Mouse (Mus musculus): ENCODE results near the gene Rwdd2b. TPM values are rescaled to one million over a fixed set of nuclear protein-coding genes. Genes with fewer than 3 reads are reported as not detected.
A peak's percentile ranks its signal among the peaks of the same experiment; 100 is the strongest.

Rwdd2b gene
- polyA plus RNA-seq, 1 experiment from 2014 or later, result 15.2 TPM

DNA sequence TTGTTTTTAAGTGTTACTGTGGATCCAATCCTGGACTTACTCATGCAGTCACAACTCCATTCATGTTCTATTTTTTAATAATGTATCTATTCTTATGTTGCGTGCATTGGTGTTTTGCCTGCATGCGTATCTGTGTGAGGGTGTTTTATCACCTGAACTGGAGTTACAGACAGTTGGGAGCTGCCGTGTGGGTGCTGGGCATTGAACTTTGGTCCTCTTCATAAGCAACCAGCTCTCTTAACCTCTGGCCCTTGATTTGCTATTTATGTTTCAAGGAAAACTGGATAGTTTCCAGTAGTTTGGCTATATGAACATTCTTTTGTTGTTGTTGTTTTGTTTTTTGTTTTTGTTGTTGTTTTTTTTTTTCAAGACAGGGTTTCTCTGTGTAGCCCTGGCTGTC lies 5.2 kb upstream of the Rwdd2b start:
- Histone ChIP-seq H3K36me3 (ENCODE audit: control insufficient read depth, insufficient read depth, low read length) (no peaks in the 10 kb centered on the region), H3K27me3 (replicated peaks; ENCODE audit: control insufficient read depth, insufficient read depth, low read length) (no peaks in the 10 kb centered on the region), H3K9me3 (ENCODE audit: control insufficient read depth, low read length) (no peaks in the 10 kb centered on the region), H3K27ac (ENCODE audit: low read length) (no peak overlapping the region), H3K4me2 (ENCODE audit: low read depth, low read length) (no peak overlapping the region), H3K9ac (ENCODE audit: low read depth, low read length) (no peak overlapping the region), H3K4me1 (ENCODE audit: control insufficient read depth, insufficient read depth, low read length) (peaks cover 9% of the 10 kb centered on the region), H3K4me3 (ENCODE audit: low read length) (no peak overlapping the region)
- ATAC-seq, result no peak
- WGBS, result 86% methylated on average over 3 of the region's 3 CpGs

DNA sequence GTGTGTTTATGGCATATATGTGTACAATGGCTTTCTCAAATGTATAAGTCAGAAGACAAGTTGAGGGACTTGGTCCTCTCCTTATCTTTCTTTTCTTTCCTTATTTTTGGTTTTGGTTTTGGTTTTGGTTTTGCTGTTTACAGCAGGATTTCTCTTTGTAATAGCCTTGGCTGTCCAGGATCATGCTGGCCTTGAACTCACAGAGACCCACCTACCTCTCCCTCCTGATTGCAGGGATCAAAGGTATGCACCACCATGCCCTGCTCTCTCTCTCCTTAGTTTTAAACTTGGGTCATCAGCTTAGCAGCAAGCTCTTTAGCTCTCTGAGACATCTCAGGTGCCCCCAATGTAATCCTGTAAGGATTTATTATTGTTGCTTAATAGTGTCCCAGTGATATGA lies 4.7 kb upstream of the Rwdd2b start:
- Histone ChIP-seq H3K36me3 (ENCODE audit: control insufficient read depth, insufficient read depth, low read length) (no peaks in the 10 kb centered on the region), H3K27ac (ENCODE audit: low read length) (no peak overlapping the region), H3K4me1 (ENCODE audit: control insufficient read depth, insufficient read depth, low read length) (peaks cover 9% of the 10 kb centered on the region), H3K9ac (ENCODE audit: low read depth, low read length) (no peak overlapping the region), H3K9me3 (ENCODE audit: control insufficient read depth, low read length) (no peaks in the 10 kb centered on the region), H3K4me2 (ENCODE audit: low read depth, low read length) (no peak overlapping the region), H3K27me3 (replicated peaks; ENCODE audit: control insufficient read depth, insufficient read depth, low read length) (no peaks in the 10 kb centered on the region), H3K4me3 (ENCODE audit: low read length) (no peak overlapping the region)
- no peak for ATAC-seq

DNA sequence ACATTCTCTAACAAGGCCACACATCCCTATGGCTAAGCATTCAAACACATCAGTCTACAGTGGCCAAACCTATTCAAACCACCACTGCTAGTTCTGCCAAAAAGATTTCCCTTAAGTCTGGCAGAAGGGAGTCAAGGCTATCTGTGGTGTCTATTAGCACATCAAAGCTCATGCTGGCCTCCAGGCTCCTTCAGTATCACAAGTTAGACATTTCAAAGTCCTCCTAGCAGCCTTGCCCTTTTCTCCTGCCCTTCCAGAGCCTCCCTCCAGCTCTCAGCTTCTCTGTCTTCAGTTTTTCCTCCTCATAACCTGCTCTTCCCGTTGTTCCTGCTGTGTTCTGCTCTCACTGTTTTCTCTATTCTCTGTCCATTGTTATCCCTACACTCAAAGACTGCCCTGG lies 3.7 kb upstream of the Rwdd2b start:
- Histone ChIP-seq H3K36me3 (ENCODE audit: control insufficient read depth, insufficient read depth, low read length) (no peaks in the 10 kb centered on the region), H3K9ac (ENCODE audit: low read depth, low read length) (no peak overlapping the region), H3K4me1 (ENCODE audit: control insufficient read depth, insufficient read depth, low read length) (peaks cover 11% of the 10 kb centered on the region), H3K27me3 (replicated peaks; ENCODE audit: control insufficient read depth, insufficient read depth, low read length) (no peaks in the 10 kb centered on the region), H3K4me2 (ENCODE audit: low read depth, low read length) (no peak overlapping the region), H3K4me3 (ENCODE audit: low read length) (no peak overlapping the region), H3K27ac (ENCODE audit: low read length) (no peak overlapping the region), H3K9me3 (ENCODE audit: control insufficient read depth, low read length) (no peaks in the 10 kb centered on the region)
- 52% methylated on average over 1 of the region's 1 CpGs for WGBS
- ATAC-seq, result no peak

DNA sequence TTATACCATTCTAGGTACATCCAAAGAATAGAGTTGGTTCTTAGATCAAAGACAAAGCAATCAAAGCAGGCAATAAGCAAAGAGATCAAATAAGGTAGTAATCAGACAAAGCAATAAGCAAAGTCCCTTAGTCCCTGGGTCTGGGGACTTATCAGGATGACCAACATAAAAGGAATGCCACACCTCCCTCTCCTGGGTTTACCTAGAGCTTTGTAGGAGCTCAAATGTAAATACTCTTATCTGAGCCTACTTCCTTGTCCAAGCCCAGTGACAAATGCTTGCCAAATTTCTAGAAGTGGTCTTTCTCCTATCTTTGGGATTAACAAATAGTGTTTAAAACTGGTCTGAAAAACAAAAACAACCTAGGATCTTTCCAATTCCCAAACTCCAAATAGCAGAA lies 2.9 kb upstream of the Rwdd2b start:
- Histone ChIP-seq H3K4me2 (ENCODE audit: low read depth, low read length) (no peak overlapping the region), H3K9ac (ENCODE audit: low read depth, low read length) (no peak overlapping the region), H3K4me3 (ENCODE audit: low read length) (no peak overlapping the region), H3K36me3 (ENCODE audit: control insufficient read depth, insufficient read depth, low read length) (no peaks in the 10 kb centered on the region), H3K4me1 (ENCODE audit: control insufficient read depth, insufficient read depth, low read length) (peaks cover 11% of the 10 kb centered on the region), H3K27ac (ENCODE audit: low read length) (no peak overlapping the region), H3K27me3 (replicated peaks; ENCODE audit: control insufficient read depth, insufficient read depth, low read length) (no peaks in the 10 kb centered on the region), H3K9me3 (ENCODE audit: control insufficient read depth, low read length) (no peaks in the 10 kb centered on the region)
- peak; percentile 41; the same call in 1 of the 2 replicates for ATAC-seq

DNA sequence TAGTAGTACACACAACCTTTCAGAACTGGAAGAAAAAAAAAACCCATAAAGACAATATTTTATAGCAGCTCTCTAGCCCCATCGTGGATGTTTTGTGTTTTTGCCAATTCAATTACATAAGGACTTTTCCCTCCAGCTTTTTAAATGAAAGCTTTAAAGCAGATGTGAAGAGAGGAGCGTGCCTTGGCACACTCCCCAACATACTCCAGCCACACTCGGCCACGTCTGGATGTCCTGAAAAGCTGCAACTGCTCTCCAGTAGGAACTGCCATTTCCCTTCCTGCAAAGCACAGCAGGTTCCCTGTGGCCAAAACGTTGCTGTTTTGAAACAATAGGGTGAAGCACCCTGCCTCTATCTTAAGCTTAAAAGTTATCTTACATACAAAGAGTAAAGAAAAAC lies 1.9 kb upstream of the Rwdd2b start:
- Histone ChIP-seq H3K9me3 (ENCODE audit: control insufficient read depth, low read length) (no peaks in the 10 kb centered on the region), H3K27me3 (replicated peaks; ENCODE audit: control insufficient read depth, insufficient read depth, low read length) (no peaks in the 10 kb centered on the region), H3K4me2 (ENCODE audit: low read depth, low read length) (no peak overlapping the region), H3K4me3 (ENCODE audit: low read length) (no peak overlapping the region), H3K36me3 (ENCODE audit: control insufficient read depth, insufficient read depth, low read length) (no peaks in the 10 kb centered on the region), H3K27ac (ENCODE audit: low read length) (no peak overlapping the region), H3K9ac (ENCODE audit: low read depth, low read length) (no peak overlapping the region), H3K4me1 (ENCODE audit: control insufficient read depth, insufficient read depth, low read length) (peaks cover 11% of the 10 kb centered on the region)
- no peak for ATAC-seq
- 46% methylated on average over 5 of the region's 5 CpGs for WGBS

DNA sequence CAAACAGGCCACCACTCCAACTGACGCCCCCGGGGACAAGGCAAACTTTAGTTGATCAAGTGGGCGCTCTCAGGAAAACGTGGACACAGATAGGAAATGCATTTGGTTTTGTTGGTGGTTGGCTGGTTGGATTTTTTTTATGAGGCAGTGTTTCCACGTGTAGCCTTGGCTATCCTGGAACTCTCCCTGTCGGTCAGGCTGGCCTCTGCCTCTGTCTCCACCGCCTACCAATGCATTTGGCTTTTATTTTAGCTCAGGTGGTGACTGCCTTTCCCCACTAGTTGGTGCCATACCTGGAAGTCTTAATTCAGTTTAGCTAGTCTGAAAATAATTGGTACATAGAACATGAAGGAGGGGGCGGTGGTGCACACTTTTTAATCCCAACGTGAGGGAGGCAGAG lies 716 bp upstream of the Rwdd2b start:
- 23% methylated on average over 9 of the region's 9 CpGs for WGBS
- Histone ChIP-seq H3K4me1 (ENCODE audit: control insufficient read depth, insufficient read depth, low read length) (peaks cover 11% of the 10 kb centered on the region), H3K9me3 (ENCODE audit: control insufficient read depth, low read length) (no peaks in the 10 kb centered on the region), H3K36me3 (ENCODE audit: control insufficient read depth, insufficient read depth, low read length) (no peaks in the 10 kb centered on the region), H3K9ac (ENCODE audit: low read depth, low read length) (peak overlapping the region; percentile 90), H3K27ac (ENCODE audit: low read length) (no peak overlapping the region; the same call in 1 of the 2 replicates), H3K4me2 (ENCODE audit: low read depth, low read length) (peak overlapping the region; percentile 79), H3K27me3 (replicated peaks; ENCODE audit: control insufficient read depth, insufficient read depth, low read length) (no peaks in the 10 kb centered on the region), H3K4me3 (ENCODE audit: low read length) (peak overlapping the region; percentile 76)
- ATAC-seq, result peak; percentile 19; the same call in 1 of the 2 replicates

DNA sequence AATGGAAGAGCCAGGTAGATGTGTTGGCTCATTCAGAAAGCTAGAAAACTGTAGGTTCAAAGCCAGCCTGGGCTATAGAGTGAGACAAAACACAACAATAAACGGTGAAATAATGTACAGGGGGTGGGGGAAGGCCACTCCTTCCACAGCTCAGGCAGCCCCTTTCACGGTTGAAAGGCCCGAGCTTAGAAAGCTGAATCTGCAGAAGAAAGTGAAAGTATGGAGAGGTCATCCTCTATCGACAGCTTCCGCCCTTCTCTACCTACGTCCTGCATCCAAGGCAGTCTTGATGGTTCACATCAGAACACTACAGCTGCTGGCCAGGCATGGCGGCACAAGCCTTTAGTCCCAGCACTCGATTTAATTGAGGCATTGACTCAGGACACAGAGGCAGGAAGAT lies 1.7 kb downstream of the Rwdd2b start:
- Histone ChIP-seq H3K4me2 (ENCODE audit: low read depth, low read length) (no peak overlapping the region), H3K4me1 (ENCODE audit: control insufficient read depth, insufficient read depth, low read length) (peaks cover 11% of the 10 kb centered on the region), H3K36me3 (ENCODE audit: control insufficient read depth, insufficient read depth, low read length) (no peaks in the 10 kb centered on the region), H3K9ac (ENCODE audit: low read depth, low read length) (no peak overlapping the region), H3K27ac (ENCODE audit: low read length) (no peak overlapping the region), H3K27me3 (replicated peaks; ENCODE audit: control insufficient read depth, insufficient read depth, low read length) (no peaks in the 10 kb centered on the region), H3K9me3 (ENCODE audit: control insufficient read depth, low read length) (no peaks in the 10 kb centered on the region), H3K4me3 (ENCODE audit: low read length) (no peak overlapping the region)
- no peak for ATAC-seq
- WGBS, result 88% methylated on average over 8 of the region's 8 CpGs

DNA sequence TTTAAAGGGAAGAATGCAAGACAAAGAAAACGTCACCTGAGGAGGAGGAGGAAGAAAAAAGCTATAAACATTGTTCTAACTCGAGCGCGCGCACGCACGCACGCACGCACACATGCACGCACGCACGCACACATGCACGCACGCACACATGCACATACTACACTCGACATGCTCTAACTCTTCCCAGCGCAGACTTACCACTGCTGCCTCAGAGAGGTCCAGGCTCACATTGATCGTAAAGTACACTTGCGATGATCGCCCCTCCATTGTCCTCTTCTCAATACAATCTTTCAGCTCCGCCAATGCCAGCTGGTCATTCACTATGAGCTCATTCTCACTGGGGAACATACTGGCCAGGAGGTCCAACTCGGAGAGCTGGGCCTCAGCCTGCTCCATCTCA lies 3.3 kb downstream of the Rwdd2b start:
- Histone ChIP-seq H3K27ac (ENCODE audit: low read length) (no peak overlapping the region), H3K4me2 (ENCODE audit: low read depth, low read length) (no peak overlapping the region), H3K4me3 (ENCODE audit: low read length) (no peak overlapping the region), H3K9me3 (ENCODE audit: control insufficient read depth, low read length) (no peaks in the 10 kb centered on the region), H3K4me1 (ENCODE audit: control insufficient read depth, insufficient read depth, low read length) (peaks cover 7% of the 10 kb centered on the region; the same call in 1 of the 2 replicates), H3K9ac (ENCODE audit: low read depth, low read length) (no peak overlapping the region), H3K36me3 (ENCODE audit: control insufficient read depth, insufficient read depth, low read length) (no peaks in the 10 kb centered on the region), H3K27me3 (replicated peaks; ENCODE audit: control insufficient read depth, insufficient read depth, low read length) (no peaks in the 10 kb centered on the region)
- no peak for ATAC-seq
- WGBS, result 93% methylated on average over 21 of the region's 21 CpGs

DNA sequence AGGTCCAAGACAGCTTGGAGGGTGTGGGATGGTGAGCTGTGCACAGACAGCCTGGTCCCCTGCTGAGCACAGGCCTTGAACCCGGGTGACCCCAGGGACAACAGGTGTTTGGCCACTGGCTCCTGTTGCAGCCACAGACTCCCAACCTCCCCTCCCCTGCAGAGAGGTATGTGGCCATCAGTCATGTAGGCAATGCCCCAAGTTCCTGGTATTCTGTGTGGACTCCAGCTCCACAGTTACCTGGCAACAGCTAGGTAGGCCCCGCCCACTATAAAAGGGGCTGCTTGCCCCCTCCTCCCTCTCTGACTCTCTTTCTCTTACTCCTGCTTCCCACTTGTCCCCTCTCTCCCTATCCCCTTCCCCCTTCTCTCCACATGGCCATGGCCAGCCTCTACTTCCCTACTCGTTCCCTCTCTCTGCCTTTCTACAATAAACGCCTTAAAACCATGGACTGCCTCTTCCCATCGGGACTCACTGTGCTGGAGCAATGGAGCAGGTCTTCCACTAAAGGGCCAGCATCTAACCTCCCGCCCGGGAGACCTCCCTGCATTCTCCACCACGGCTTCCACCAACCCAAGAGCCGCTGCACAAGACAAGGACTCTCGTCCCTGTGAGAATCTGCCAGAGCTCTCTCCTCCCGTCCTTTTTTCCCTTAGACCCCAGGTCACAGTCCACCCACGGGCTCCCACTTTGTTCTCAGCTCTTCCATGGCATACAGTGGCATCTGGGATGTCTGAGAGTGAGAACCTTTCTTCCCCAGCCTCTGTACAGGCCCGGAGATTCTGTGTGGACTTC lies 4.8 kb downstream of the Rwdd2b start:
- ATAC-seq, result no peak
- Histone ChIP-seq H3K27ac (ENCODE audit: low read length) (no peak overlapping the region), H3K4me3 (ENCODE audit: low read length) (no peak overlapping the region), H3K4me2 (ENCODE audit: low read depth, low read length) (no peak overlapping the region), H3K36me3 (ENCODE audit: control insufficient read depth, insufficient read depth, low read length) (no peaks in the 10 kb centered on the region), H3K9me3 (ENCODE audit: control insufficient read depth, low read length) (no peaks in the 10 kb centered on the region), H3K4me1 (ENCODE audit: control insufficient read depth, insufficient read depth, low read length) (0 out of 2 replicates have a peak, but pooled peaks cover 2% of the 10 kb centered on the region), H3K9ac (ENCODE audit: low read depth, low read length) (no peak overlapping the region), H3K27me3 (replicated peaks; ENCODE audit: control insufficient read depth, insufficient read depth, low read length) (no peaks in the 10 kb centered on the region)
- 84% methylated on average over 13 of the region's 13 CpGs for WGBS

DNA sequence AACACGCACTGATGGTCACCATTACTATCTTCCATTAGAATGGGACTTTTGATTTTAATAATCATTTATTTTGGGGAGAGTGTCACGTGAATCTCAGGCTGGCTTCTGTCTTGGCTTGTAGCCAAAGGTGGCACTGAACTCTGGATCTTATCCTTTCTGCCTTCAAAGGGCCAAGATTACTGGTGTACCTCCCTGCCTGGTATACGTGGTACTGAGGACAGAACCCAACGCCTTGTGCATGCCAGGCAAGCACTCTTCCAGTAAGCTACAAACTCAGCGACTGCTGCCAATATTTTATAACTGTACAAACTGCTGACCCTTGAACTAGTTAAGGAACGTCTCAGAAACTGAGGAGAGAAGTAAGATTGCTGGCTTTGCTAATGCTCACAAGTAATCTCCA lies 5.4 kb downstream of the Rwdd2b start:
- H3K4me3 ChIP-seq (ENCODE audit: low read length), result no peak overlapping the region
- ATAC-seq, result no peak
- 0 out of 2 replicates have a peak, but pooled peaks cover 2% of the 10 kb centered on the region for H3K4me1 ChIP-seq (ENCODE audit: control insufficient read depth, insufficient read depth, low read length)
- H3K9ac ChIP-seq (ENCODE audit: low read depth, low read length), result no peak overlapping the region
- H3K27me3 ChIP-seq (replicated peaks; ENCODE audit: control insufficient read depth, insufficient read depth, low read length), result no peaks in the 10 kb centered on the region
- H3K27ac ChIP-seq (ENCODE audit: low read length), result no peak overlapping the region
- 73% methylated on average over 6 of the region's 6 CpGs for WGBS
- H3K9me3 ChIP-seq (ENCODE audit: control insufficient read depth, low read length), result no peaks in the 10 kb centered on the region
- no peaks in the 10 kb centered on the region for H3K36me3 ChIP-seq (ENCODE audit: control insufficient read depth, insufficient read depth, low read length)
- H3K4me2 ChIP-seq (ENCODE audit: low read depth, low read length), result no peak overlapping the region
